28 mouse cellular contexts compared by ENCODE assay signal in the genomic region with DNA sequence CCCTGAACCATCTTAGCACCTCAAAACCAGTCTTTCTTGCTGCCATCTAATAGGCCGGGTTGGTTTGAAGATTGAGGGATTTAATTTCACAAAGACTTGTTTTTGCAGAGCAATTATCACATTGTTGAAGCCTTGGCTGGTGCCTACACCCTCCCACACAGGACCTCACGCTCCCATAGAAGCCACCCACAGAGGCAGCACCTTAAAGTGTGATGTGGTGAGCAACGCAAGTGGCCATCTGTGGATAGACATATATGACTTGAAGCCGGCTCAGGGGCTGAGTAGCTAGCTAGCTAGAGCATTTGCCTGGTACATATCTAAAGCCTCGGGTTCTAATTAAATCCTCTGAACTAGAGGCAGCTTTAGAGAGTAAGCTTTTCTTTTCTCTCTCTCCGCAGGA. TPM values are rescaled to one million over a fixed set of nuclear protein-coding genes. Genes with fewer than 3 reads are reported as not detected.
DNase-seq lines count a peak whose midpoint lies in the region; ATAC-seq and TF ChIP-seq lines count a peak whose summit lies in the region.
"Had no signal": no experiment of that assay in that cellular context is flagged by ENCODE, and none has a peak within 500 bp of the region (broad histone marks: within the 10 kb centered on the region; RNA-seq: fewer than 3 reads in every experiment).

No protein-coding gene starts in this region.

- no peak overlapping the region for H3K4me3 ChIP-seq in testis, adult 2 months (ENCODE audit: control insufficient read depth, low read depth, low read length)
- no peak overlapping the region for H3K4me3 ChIP-seq in forebrain, embryonic 14.5 days (ENCODE audit: low read depth, low read length)
- H3K4me3 ChIP-seq: embryonic facial prominence, embryonic 13.5 days; erythroblast, embryonic 14.5 days; forebrain, embryonic 12.5 days; heart, embryonic 15.5 days; limb, embryonic 13.5 days; liver, embryonic 12.5 days; midbrain, embryonic 10.5 days had no signal

- TF ChIP-seq POLR2A in testis, adult 2 months (IDR thresholded peaks at IDR 0.05; ENCODE audit: control insufficient read depth, low read depth, low read length), result no peak

- H3K36me3 ChIP-seq in testis, adult 2 months (ENCODE audit: control insufficient read depth, insufficient read depth, low read length), result no peaks in the 10 kb centered on the region
- no peaks in the 10 kb centered on the region for H3K36me3 ChIP-seq in forebrain, embryonic 14.5 days (ENCODE audit: control insufficient read depth, insufficient read depth, low read length)
- H3K36me3 ChIP-seq: embryonic facial prominence, embryonic 13.5 days; forebrain, embryonic 12.5 days; heart, embryonic 15.5 days; limb, embryonic 13.5 days; liver, embryonic 12.5 days; midbrain, embryonic 10.5 days had no signal

- H3K9ac ChIP-seq in forebrain, embryonic 14.5 days (ENCODE audit: low read length), result no peak overlapping the region
- H3K9ac ChIP-seq: embryonic facial prominence, embryonic 13.5 days; forebrain, embryonic 12.5 days; heart, embryonic 15.5 days; hindbrain, embryonic 14.5 days; limb, embryonic 13.5 days; liver, embryonic 12.5 days had no signal

- no peak for ATAC-seq in forebrain, embryonic 14.5 days
- ATAC-seq: inflammation-experienced regulatory T-cells, adult 6 months; liver, embryonic 12.5 days had no signal

- H3K27ac ChIP-seq in testis, adult 2 months (ENCODE audit: control insufficient read depth, insufficient read depth, low read depth, low read length), result peak overlapping the region; percentile 17; the same call in 1 of the 2 replicates
- no peak overlapping the region for H3K27ac ChIP-seq in forebrain, embryonic 14.5 days (ENCODE audit: low read depth, low read length)
- H3K27ac ChIP-seq: embryonic facial prominence, embryonic 13.5 days; forebrain, embryonic 12.5 days; heart, embryonic 15.5 days; hindbrain, embryonic 14.5 days; limb, embryonic 13.5 days; liver, embryonic 12.5 days; midbrain, embryonic 10.5 days had no signal

- H3K27me3 ChIP-seq in testis, adult 2 months (ENCODE audit: control insufficient read depth, insufficient read depth, low read length), result no peaks in the 10 kb centered on the region
- H3K27me3 ChIP-seq in forebrain, embryonic 14.5 days (replicated peaks; ENCODE audit: control insufficient read depth, insufficient read depth, low read length), result no peaks in the 10 kb centered on the region
- H3K27me3 ChIP-seq: embryonic facial prominence, embryonic 13.5 days; forebrain, embryonic 12.5 days; heart, embryonic 15.5 days; limb, embryonic 13.5 days had no signal

- 42% methylated on average over 6 of the region's 6 CpGs for WGBS in forebrain, embryonic 14.5 days

- intact Hi-C loops in left cerebral cortex, postnatal 4 days (cut with DNase I), result no loop called here
- intact Hi-C loops in left cerebral cortex, postnatal 25 days (cut with DNase I), result no loop called here

- TF ChIP-seq CTCF in testis, adult 2 months (IDR thresholded peaks at IDR 0.05; ENCODE audit: control insufficient read depth, insufficient read depth, insufficient replicate concordance, low read depth, low read length), result no peak

- peak; percentile 43 to 53 for DNase-seq in left cerebral cortex, adult 18-20 months (ENCODE audit: low spot score in 2 of 2)
- DNase-seq in left cerebral cortex, postnatal 4 days, result no peak
- no peak for DNase-seq in testis, postnatal 10 days (ENCODE audit: low spot score)
- DNase-seq in left cerebral cortex, postnatal 25 days (ENCODE audit: low spot score in 2 of 2), result peak; percentile 28 to 81
- peak; percentile 26 for DNase-seq in testis, postnatal 14 days (ENCODE audit: low spot score)
- DNase-seq in adrenal gland, postnatal 25 days, result no peak
- no peak for DNase-seq in forebrain, embryonic 14.5 days (ENCODE audit: low spot score)
- DNase-seq: adrenal gland, adult 8-10 months; cerebellum, adult 2 months; cerebellum, postnatal 36 days; embryo, embryonic 11 days; heart, postnatal 4 days; kidney, adult 18-20 months; lung, adult 18-20 months; lung, postnatal 10 days; thymus, postnatal 14 days had no signal

- no peaks in the 10 kb centered on the region for H3K9me3 ChIP-seq in forebrain, embryonic 14.5 days (replicated peaks; ENCODE audit: control insufficient read depth, low read length)
- H3K9me3 ChIP-seq: embryonic facial prominence, embryonic 13.5 days; forebrain, embryonic 12.5 days; heart, embryonic 15.5 days; limb, embryonic 13.5 days; liver, embryonic 12.5 days had no signal

- H3K4me2 ChIP-seq in forebrain, embryonic 14.5 days (ENCODE audit: low read length), result no peak overlapping the region
- H3K4me2 ChIP-seq: embryonic facial prominence, embryonic 13.5 days; forebrain, embryonic 12.5 days; heart, embryonic 15.5 days; hindbrain, embryonic 14.5 days; limb, embryonic 13.5 days; liver, embryonic 12.5 days had no signal

- H3K4me1 ChIP-seq in testis, adult 2 months (ENCODE audit: control insufficient read depth, insufficient read depth, low read length), result no peaks in the 10 kb centered on the region
- H3K4me1 ChIP-seq in forebrain, embryonic 14.5 days (ENCODE audit: control insufficient read depth, insufficient read depth, low read length), result no peaks in the 10 kb centered on the region
- H3K4me1 ChIP-seq: embryonic facial prominence, embryonic 13.5 days; forebrain, embryonic 12.5 days; heart, embryonic 15.5 days; limb, embryonic 13.5 days; liver, embryonic 12.5 days; midbrain, embryonic 10.5 days had no signal

RNA-seq across cellular contexts. Expression of a gene that starts 11.1 kb away (rescaled TPM):
- total RNA-seq in left cerebral cortex, adult 18-20 months (2021), result 10 to 100 TPM; 67.6 to 77.9 TPM
- 10 to 100 TPM; 43.4 to 49.5 TPM for total RNA-seq in left cerebral cortex, postnatal 4 days (2021)
- 14.0 and 20.0 TPM in 2 replicates for polyA plus RNA-seq in testis, adult 2 months (2012; rRNA removed)
- 10 to 100 TPM; 74.0 to 75.2 TPM for total RNA-seq in left cerebral cortex, postnatal 25 days (2021)
- total RNA-seq in adrenal gland, postnatal 25 days (2021), result 4.6 and 7.0 TPM in 2 replicates
- 35.4 and 42.0 TPM in 2 replicates for polyA plus RNA-seq in forebrain, embryonic 14.5 days (2014; fragmentation: Nextera tagmentation; extraction: Ambion mirVana)

RNA-seq across cellular contexts. Expression of a gene that starts 24.1 kb away (rescaled TPM):
- total RNA-seq in left cerebral cortex, adult 18-20 months (2021), result 10 to 100 TPM; 32.9 to 36.9 TPM
- total RNA-seq in left cerebral cortex, postnatal 4 days (2021), result 10 to 100 TPM; 19.9 to 25.5 TPM
- 15.2 and 20.9 TPM in 2 replicates for polyA plus RNA-seq in testis, adult 2 months (2012; rRNA removed)
- total RNA-seq in left cerebral cortex, postnatal 25 days (2021), result 10 to 100 TPM; 35.6 to 41.4 TPM
- total RNA-seq in adrenal gland, postnatal 25 days (2021), result 98.4 and 113 TPM in 2 replicates
- polyA plus RNA-seq in forebrain, embryonic 14.5 days (2014; fragmentation: Nextera tagmentation; extraction: Ambion mirVana), result 25.3 and 28.5 TPM in 2 replicates

RNA-seq across cellular contexts. Expression of a gene that starts 34.8 kb away (rescaled TPM):
- total RNA-seq in left cerebral cortex, adult 18-20 months (2021), result 10 to 100 TPM; 24.2 to 25.0 TPM
- 10 to 100 TPM; 25.9 to 28.9 TPM for total RNA-seq in left cerebral cortex, postnatal 4 days (2021)
- 4.9 and 5.5 TPM in 2 replicates for polyA plus RNA-seq in testis, adult 2 months (2012; rRNA removed)
- 10 to 100 TPM; 20.2 to 25.9 TPM for total RNA-seq in left cerebral cortex, postnatal 25 days (2021)
- 20.7 and 27.3 TPM in 2 replicates for total RNA-seq in adrenal gland, postnatal 25 days (2021)
- polyA plus RNA-seq in forebrain, embryonic 14.5 days (2014; fragmentation: Nextera tagmentation; extraction: Ambion mirVana), result 60.9 and 63.6 TPM in 2 replicates

RNA-seq across cellular contexts. Expression of a gene that starts 41.4 kb away (rescaled TPM):
- 10 to 100 TPM; 16.8 to 18.0 TPM for total RNA-seq in left cerebral cortex, adult 18-20 months (2021)
- total RNA-seq in left cerebral cortex, postnatal 4 days (2021), result 10 to 100 TPM; 18.1 to 19.9 TPM
- 16.7 and 18.2 TPM in 2 replicates for polyA plus RNA-seq in testis, adult 2 months (2012; rRNA removed)
- 10 to 100 TPM; 15.8 to 16.6 TPM for total RNA-seq in left cerebral cortex, postnatal 25 days (2021)
- total RNA-seq in adrenal gland, postnatal 25 days (2021), result 9.3 and 9.4 TPM in 2 replicates
- 19.7 and 26.5 TPM in 2 replicates for polyA plus RNA-seq in forebrain, embryonic 14.5 days (2014; fragmentation: Nextera tagmentation; extraction: Ambion mirVana)

RNA-seq across cellular contexts. Expression of a gene that starts 53.5 kb away (rescaled TPM):
- total RNA-seq in left cerebral cortex, adult 18-20 months (2021), result 1 to 10 TPM; 1.8 to 4.3 TPM
- total RNA-seq in left cerebral cortex, postnatal 4 days (2021), result 10 to 100 TPM; 31.4 to 34.9 TPM
- 19.9 and 34.6 TPM in 2 replicates for polyA plus RNA-seq in testis, adult 2 months (2012; rRNA removed)
- total RNA-seq in left cerebral cortex, postnatal 25 days (2021), result 1 to 10 TPM; 7.3 to 9.0 TPM
- total RNA-seq in adrenal gland, postnatal 25 days (2021), result not detected in 2 replicates
- 42.8 and 48.3 TPM in 2 replicates for polyA plus RNA-seq in forebrain, embryonic 14.5 days (2014; fragmentation: Nextera tagmentation; extraction: Ambion mirVana)
- total RNA-seq: adrenal gland, adult 8-10 months; neutrophil, adult 5-6 weeks had no signal
- polyA plus RNA-seq: C2C12; inflammation-experienced regulatory T-cells, adult 6 months had no signal

Comparison
In these comparisons a context has a peak if more than half of its experiments do, and no peak if none do; other contexts are left out.
1. DNase-seq: peak in left cerebral cortex, adult 18-20 months (2 of 2), left cerebral cortex, postnatal 25 days (2 of 2) and testis, postnatal 14 days (single experiment); none in left cerebral cortex, postnatal 4 days (single experiment), testis, postnatal 10 days (single experiment), adrenal gland, postnatal 25 days (single experiment) and forebrain, embryonic 14.5 days (single experiment).